Mouse (Mus musculus) liver, embryonic 14.5 days (tissue): ENCODE measurements around the gene Cntnap2. TPM values are rescaled to one million over a fixed set of nuclear protein-coding genes. Genes with fewer than 3 reads are reported as not detected.
"Not testable (repeated sequence)": the region's sequence is repeated elsewhere in the genome, so short reads cannot be mapped to it uniquely, and the experiment has no call there.

Experiments
- ATAC-seq: fragments of 200-750 bp; cut with Nextera tagmentation; 2 replicates; pipeline ENCODE4 v1.8.0; 2017; ENCODE audit warnings: moderate number of reproducible peaks, mild to moderate bottlenecking, moderate library complexity; ENCODE audit not compliant: insufficient read depth
- DNase-seq, 3 experiments: peaks; one replicate each; pipeline ENCODE4 v3.0.0-alpha.2; 2012 to 2013; ENCODE audit warnings: low read depth in 3 of 3, low spot score in 3 of 3
- H3K27ac ChIP-seq: fragments of 300-500 bp; sonication (generic); 2 replicates; pipeline ENCODE4 v1.5.1; 2014; ENCODE audit warnings: moderate library complexity, mild to moderate bottlenecking, control low read depth, inconsistent platforms
- H3K27me3 ChIP-seq: fragments of 300-500 bp; sonication (generic); 2 replicates; pipeline ENCODE4 v1.6.1; 2014; ENCODE audit warnings: mild to moderate bottlenecking, low read length, moderate library complexity; ENCODE audit not compliant: control insufficient read depth, insufficient read depth
- H3K36me3 ChIP-seq: fragments of 300-500 bp; sonication (generic); replicated peaks from 2 replicates; pipeline ENCODE4 v1.6.1; 2014; ENCODE audit warnings: low read depth; ENCODE audit not compliant: control insufficient read depth, insufficient read depth
- H3K4me1 ChIP-seq, 2 experiments: fragments of 200-500 bp in 1 of 2; fragments of 300-500 bp in 1 of 2; sonication (generic) in 1 of 2; replicated peaks; 2 replicates each; pipeline ENCODE4 v1.6.1; 2012 to 2014; ENCODE audit warnings: antibody characterized with exemption in 1 of 2, inconsistent platforms in 1 of 2, low read length in 1 of 2; ENCODE audit not compliant: control insufficient read depth in 2 of 2, insufficient read depth in 2 of 2
- H3K4me2 ChIP-seq: fragments of 300-500 bp; sonication (generic); 2 replicates; pipeline ENCODE4 v1.6.1; 2014; ENCODE audit warnings: low read depth, mild to moderate bottlenecking, control low read depth, moderate library complexity
- H3K4me3 ChIP-seq, 2 experiments: fragments of 200-500 bp in 1 of 2; fragments of 300-500 bp in 1 of 2; sonication (generic) in 1 of 2; 2 replicates each; pipeline ENCODE4 v1.5.1; 2012 to 2014; ENCODE audit warnings: low read depth in 2 of 2, low read length in 2 of 2, mild to moderate bottlenecking in 2 of 2, control low read depth in 1 of 2, inconsistent platforms in 1 of 2, moderate library complexity in 1 of 2; ENCODE audit not compliant: insufficient read depth in 1 of 2
- H3K9ac ChIP-seq: fragments of 300-500 bp; sonication (generic); replicated peaks from 2 replicates; pipeline ENCODE4 v1.6.1; 2014; ENCODE audit warnings: mild to moderate bottlenecking, control low read depth, moderate library complexity
- H3K9me3 ChIP-seq: fragments of 300-500 bp; sonication (generic); 2 replicates; pipeline ENCODE4 v1.6.1; 2016; ENCODE audit warnings: low read length, mixed read lengths; ENCODE audit not compliant: control insufficient read depth
- CTCF ChIP-seq: IDR thresholded peaks from 2 replicates; pipeline ENCODE4 v1.5.1; 2016; ENCODE audit warnings: antibody characterized with exemption, low read depth, control low read depth
- EP300 ChIP-seq: IDR thresholded peaks from 2 replicates; pipeline ENCODE4 v1.6.1; 2016; ENCODE audit warnings: antibody characterized with exemption, low read depth
- WGBS: fragments of 180-500 bp; shearing (Covaris S2); extraction: QIAGEN DNeasy Blood & Tissue Kit; methylation state at CpG from one replicate; pipeline ENCODE4 v1.1.7; 2014; ENCODE audit not compliant: insufficient replicate concordance; 5-methylcytosine and 5-hydroxymethylcytosine counted together
- polyA plus RNA-seq, 2 experiments: library from polyadenylated mRNA; depleted of rRNA in 1 of 2; stranded (reverse) in 1 of 2; unstranded in 1 of 2; fragments of >200 nt; fragmentation: Nextera tagmentation in 1 of 2; extraction: Ambion mirVana in 1 of 2; gene quantifications; 2 replicates each; pipeline versions ENCODE4 v1.2.1 to v1.2.3; 2012 to 2014

Gene Cntnap2
- polyA plus RNA-seq, 2 experiments, result 0.38 to 0.39 TPM

- H3K9ac ChIP-seq, H3K4me2 ChIP-seq, H3K36me3 ChIP-seq, DNase-seq, ATAC-seq, H3K9me3 ChIP-seq, H3K4me3 ChIP-seq, H3K27me3 ChIP-seq, H3K4me1 ChIP-seq, H3K27ac ChIP-seq: not testable (repeated sequence)
- WGBS, result 13% methylated on average over 8 of the region's 8 CpGs
These were observed 2115.6 kb downstream of the Cntnap2 start for GRCm38 (mm10) chr6:47174580-47175294.

GRCm38 (mm10) chr6:47175356-47176156 lies 2116.4 kb downstream of the Cntnap2 start:
- not testable (repeated sequence) for H3K4me1 ChIP-seq, DNase-seq, H3K27ac ChIP-seq, H3K9me3 ChIP-seq, H3K4me2 ChIP-seq, H3K27me3 ChIP-seq, H3K4me3 ChIP-seq, H3K36me3 ChIP-seq, ATAC-seq, H3K9ac ChIP-seq
- 18% methylated on average over 10 of the region's 10 CpGs for WGBS
- TF ChIP-seq CTCF, result peak; percentile 46; the same call in 1 of the 2 replicates

- H3K27ac ChIP-seq, H3K9ac ChIP-seq, H3K4me1 ChIP-seq, DNase-seq, H3K9me3 ChIP-seq, H3K4me2 ChIP-seq, H3K4me3 ChIP-seq, H3K36me3 ChIP-seq, H3K27me3 ChIP-seq, ATAC-seq: not testable (repeated sequence)
- 30% methylated on average over 3 of the region's 3 CpGs for WGBS
These were observed 2117.0 kb downstream of the Cntnap2 start for GRCm38 (mm10) chr6:47176157-47176555.

- not testable (repeated sequence) for H3K4me3 ChIP-seq, H3K27ac ChIP-seq, ATAC-seq, H3K36me3 ChIP-seq, DNase-seq, H3K4me1 ChIP-seq, H3K9ac ChIP-seq, H3K27me3 ChIP-seq, H3K9me3 ChIP-seq, H3K4me2 ChIP-seq
- WGBS, result 55% methylated on average over 5 of the region's 5 CpGs
These were observed 2122.2 kb downstream of the Cntnap2 start for GRCm38 (mm10) chr6:47181372-47181771.

- Histone ChIP-seq H3K9me3 (no peaks in the 10 kb centered on the region), H3K4me3 (no peak overlapping the region), H3K36me3 (no peaks in the 10 kb centered on the region), H3K4me2 (no peak overlapping the region), H3K4me1 (no peaks in the 10 kb centered on the region), H3K27ac (no peak overlapping the region), H3K9ac (no peak overlapping the region), H3K27me3 (no peaks in the 10 kb centered on the region)
- WGBS, result 37% methylated on average over 2 of the region's 2 CpGs
- no peak for DNase-seq
- TF ChIP-seq EP300, result no peak
- no peak for TF ChIP-seq CTCF
- no peak for ATAC-seq
These were observed 2123.1 kb downstream of the Cntnap2 start for GRCm38 (mm10) chr6:47182252-47182651.
